Mouse (Mus musculus): ENCODE results near the gene Wdr20.
A peak's percentile ranks its signal among the peaks of the same experiment; 100 is the strongest.
"Not testable (repeated sequence)": the region's sequence is repeated elsewhere in the genome, so short reads cannot be mapped to it uniquely, and the experiment has no call there.

The Wdr20 gene

DNA sequence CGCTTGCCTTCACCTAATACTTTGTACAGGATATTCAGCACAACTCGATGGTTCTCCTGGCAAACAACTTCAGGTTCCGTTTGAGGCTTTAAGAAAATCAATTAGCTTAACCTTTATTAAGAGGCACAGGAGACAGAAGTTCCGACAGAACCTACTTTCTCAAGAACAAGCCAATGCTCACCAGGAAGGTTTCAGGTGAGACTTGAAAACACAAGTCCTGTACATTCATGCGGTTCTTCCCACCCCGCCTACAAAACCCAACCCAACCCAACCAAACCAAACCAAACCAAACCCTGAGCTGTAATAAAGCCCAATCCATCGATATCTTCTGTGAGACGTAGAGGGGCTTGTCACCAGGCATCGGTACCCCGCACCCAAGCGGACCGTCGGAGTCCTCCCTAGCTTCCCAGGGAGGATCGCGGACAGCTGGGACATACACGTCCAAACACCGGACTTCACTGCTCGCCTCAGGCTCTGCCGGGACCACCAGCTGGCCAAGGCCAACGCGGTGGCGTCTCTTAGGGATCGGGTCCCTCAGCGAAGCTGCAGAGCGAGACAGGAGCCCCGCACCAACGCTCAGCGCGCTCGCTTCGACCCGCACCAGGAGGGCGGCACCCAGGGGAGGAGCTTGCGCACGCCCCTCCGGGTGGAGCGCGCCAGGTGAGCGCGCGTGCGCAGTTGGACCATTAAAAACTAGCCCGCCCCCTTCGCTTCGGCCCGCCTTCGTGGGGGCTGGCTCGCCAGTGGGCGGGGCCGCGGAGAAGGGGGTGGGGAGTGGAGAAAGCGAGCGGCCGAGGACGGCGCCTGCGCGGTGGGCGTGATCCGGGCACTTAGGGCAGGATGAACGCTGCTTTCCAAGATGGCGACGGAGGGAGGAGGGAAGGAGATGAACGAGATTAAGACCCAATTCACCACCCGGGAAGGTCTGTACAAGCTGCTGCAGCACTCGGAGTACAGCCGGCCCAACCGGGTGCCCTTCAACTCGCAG is at the start of gene Wdr20:
Gene Wdr20 (plus strand): TSS at position 775 of the 988 bp plus-strand sequence.
- DNase-seq (ENCODE audit: low read depth): peak; percentile 93

DNA sequence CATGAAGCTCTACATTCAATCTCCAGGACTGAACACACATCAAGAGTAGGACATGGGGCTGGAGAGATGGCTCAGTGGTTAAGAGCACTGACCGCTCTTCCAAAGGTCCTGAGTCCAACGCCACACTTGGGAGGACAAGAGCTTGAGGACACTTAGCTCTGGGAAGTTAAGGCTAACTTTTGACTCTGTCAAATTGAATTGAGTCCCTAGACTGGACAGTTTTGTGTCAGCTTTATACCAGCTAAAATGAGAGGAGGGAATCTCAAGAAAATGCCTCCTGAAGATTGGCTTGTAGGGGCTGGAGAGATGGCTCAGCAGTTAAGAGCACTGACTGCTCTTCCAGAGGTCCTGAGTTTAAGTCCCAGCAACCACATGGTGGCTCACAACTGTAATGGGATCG is 48.8 kb upstream of the Wdr20 start:
- DNase-seq (ENCODE audit: low read depth): not testable (repeated sequence)

DNA sequence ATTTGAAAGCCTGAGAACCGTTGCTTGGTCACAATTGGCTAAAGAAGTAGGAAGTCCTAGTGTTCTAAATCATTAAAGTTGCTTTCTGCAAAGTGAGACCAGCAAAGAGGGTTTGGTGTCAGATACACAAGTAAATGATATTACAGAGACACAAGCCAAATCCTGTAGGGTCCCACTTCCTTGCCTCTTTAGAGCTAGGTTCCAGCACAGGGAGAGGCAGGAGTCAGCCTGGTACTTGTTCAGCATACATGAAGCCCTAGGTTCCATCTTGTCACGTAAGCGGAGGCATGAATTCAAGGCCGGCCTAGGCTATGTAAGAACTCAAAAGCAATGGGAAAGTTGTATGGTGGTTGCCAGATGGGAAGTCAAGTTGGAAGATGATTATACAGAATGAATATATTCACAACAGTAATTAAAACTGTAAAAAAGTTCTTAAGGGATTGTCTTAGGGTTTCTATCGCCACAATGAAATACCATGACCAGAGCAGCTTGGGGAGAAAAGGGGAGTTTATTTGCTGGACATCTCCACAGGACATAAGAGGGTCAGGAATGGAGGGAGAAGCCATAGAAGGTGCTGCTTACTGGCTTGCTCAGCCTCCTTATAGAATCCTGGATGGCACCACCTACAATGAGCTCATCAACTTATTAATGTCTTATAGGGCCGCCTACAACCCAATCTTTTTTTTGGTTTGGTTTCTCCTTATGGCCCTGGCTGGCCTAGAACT is 47.7 kb upstream of the Wdr20 start:
- no peak for DNase-seq (ENCODE audit: low read depth)

DNA sequence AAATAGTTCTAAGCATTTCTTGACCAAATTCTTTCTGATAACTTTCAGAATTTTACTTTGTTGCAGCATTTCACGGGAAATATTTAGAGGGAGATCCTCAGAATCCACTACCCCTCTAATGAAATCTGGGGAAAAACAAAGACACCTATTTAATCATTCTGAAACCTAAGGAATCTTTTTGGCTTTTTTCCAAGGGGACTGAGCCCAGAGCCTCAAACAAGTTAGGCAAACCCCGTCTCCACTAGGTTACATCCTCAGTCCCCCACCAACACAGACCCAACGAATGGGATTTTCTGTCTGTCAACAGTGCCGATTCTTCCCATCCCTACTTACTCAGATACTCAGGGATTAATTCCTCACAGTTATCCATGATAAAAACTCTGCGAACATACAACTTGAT is 44.4 kb upstream of the Wdr20 start:
- not testable (repeated sequence) for DNase-seq (ENCODE audit: low read depth)

DNA sequence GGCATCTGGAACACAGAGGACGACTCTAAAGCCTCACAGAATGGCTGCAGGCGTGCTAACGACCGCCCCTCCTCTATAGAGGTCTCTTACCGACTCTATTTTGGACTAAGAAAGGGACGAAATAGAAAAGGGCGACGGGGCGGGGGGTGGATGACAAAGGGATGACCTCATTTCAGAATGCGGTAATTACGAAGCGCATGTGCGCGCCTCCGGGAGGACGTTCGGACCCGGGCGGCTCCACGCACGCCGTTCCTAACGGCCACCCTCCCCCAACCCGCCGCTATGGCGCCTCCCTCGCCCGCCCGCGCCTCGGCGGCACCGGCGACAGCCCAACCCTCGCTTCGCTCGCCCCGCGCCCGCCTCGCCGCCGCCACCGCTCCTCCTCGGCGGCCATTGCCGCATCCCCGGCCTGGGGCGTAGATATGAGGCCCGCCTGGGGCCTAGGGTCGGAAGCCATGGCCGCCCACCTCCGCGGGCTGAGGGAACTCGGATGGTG is 42.0 kb upstream of the Wdr20 start:
- no peak for DNase-seq (ENCODE audit: low read depth)

DNA sequence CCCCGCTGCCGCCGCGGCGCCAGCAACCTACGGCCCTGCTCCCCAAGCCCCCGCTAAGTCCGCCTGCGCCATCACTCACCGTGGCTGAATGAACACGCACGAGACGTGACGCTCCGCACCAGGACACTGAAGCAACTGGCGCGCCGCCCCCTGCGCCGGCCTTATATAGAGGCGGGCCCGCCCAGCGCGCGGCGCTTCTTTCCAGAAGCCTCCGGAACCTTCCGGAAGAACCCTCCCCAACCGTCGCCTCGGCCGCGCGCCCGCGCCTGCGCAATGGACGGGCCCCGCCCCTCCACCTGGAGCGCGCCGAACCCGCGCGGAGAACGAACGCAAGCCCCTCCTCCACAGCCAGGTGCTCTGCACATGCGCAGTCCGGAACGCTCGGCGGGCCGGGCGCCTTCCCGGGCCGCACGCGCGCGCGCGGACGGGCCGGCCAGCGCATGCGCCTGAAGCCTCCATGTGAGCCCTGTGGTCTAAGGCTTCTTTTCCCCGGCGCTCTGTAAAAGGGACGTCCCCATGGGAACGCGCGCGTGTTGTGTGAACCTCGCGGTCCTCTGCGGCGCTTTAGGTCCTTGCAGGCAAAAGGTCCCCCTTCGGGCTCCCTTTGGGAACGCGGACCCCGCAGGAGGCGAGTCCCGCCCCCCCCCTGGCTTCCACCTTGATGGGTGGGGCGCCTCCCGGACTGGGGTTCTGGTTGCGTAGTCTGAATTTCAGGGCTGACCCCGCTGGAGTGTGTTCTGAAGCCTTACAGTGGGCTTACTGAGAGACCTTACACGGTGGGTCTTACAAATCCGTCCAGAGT is 41.4 kb upstream of the Wdr20 start:
- DNase-seq (ENCODE audit: low read depth): peak; percentile 88

DNA sequence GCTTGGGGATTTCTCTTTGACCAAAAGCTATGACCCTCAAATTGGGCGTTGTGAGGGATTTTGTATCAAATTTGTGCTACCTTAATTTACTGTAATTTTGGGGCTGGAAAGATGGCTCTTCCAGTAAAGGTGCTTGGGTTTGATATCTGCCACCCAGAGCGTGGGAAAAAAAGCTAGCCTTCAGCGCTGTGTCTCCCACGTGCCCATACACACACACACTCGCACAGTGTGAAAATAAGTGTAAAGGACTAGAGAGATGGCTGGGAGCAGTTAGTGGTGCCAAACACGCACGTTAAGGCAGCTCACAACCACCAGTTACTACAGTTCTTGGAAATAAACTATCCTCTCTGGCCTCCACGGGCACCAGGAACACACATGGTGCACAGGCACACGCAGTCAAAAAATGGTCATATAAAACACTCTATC is 40.8 kb upstream of the Wdr20 start:
- no peak for DNase-seq (ENCODE audit: low read depth)

DNA sequence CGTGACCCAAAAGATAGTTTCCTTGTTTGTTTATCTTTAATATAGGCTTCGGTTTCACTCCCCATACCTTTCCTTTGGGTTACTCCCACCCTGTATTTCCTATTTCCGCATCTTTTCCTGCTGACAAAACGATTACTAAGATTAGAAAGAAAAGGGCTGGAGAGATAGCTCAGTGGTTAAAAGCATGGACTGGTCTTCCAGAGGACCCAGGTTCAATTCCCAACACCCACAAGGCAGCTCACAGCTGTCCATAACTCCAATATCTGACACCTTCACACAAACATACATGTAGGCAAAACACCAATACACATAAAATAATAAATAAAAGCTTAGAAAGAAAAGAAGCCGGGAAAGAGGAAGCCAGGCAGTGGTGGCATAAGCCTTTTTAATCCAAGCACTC is 40.3 kb upstream of the Wdr20 start:
- no peak for DNase-seq (ENCODE audit: low read depth)

DNA sequence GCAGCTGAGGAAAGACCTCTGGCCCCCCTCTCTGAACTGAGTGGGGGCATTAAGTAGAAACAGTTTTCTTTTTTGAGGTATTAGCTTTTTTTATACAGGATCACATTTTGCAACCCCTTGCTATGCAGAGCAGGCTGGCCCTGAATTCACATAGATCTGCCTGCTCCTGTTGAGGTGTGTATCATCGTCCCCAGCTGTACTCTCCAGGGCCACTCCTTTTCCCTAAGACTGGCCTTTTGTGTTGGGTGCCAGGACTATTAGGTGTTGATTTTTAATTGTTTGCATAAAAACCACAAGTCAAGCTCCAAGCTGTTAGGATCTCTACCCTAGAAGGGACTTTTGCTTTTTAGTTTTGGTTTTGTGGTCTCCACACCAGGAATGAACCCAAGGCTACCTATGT is 39.7 kb upstream of the Wdr20 start:
- DNase-seq (ENCODE audit: low read depth): no peak

DNA sequence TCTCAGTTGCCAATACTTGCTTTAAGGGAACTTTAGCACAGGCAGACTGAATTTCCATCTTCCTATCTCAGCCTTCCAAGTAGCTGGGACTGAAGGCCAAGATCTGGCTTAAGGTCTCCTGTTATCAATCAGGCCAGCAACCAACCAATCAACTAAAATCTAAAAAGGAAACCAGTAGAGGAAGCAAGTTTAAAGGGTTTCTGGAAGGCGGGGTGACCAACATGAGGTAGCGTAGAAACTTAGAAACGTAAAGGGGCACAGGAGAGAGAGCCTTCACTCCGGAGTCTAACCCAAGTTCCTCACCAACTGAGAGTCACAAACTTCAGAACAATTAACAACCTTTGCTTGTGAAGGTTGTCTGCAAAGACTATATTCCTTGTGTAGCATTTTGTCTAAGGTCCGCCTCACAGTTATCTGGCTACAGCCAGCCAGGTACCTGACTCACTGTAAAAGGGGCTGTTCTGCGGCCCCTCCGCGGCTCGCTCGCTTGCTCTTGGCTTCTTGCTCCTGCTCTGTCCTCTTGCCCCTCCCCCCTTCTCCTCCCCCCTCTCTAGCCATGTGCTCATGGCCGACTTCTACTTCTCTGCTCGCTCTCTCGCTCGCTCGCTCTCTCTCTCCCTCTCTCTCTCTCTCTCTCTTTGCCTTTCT is 39.1 kb upstream of the Wdr20 start:
- no peak for DNase-seq (ENCODE audit: low read depth)

DNA sequence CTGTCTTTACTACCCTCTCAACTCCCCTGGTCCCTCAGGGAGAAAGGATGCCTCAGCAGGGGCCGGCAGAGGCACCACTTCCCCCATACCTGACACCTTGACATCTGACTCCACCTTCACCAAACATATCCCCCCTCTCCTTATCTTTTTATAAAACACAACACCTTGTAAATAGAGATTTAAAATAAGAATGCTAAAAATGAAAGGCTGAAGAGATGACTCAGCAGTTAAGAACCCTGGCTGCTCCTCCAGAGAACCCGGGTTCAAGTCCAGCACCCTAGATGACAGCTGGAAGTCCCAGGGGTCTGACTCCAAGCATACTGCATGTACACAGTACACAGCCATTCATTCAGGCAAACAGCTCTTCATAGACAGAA is 38.6 kb upstream of the Wdr20 start:
- DNase-seq (ENCODE audit: low read depth): no peak

DNA sequence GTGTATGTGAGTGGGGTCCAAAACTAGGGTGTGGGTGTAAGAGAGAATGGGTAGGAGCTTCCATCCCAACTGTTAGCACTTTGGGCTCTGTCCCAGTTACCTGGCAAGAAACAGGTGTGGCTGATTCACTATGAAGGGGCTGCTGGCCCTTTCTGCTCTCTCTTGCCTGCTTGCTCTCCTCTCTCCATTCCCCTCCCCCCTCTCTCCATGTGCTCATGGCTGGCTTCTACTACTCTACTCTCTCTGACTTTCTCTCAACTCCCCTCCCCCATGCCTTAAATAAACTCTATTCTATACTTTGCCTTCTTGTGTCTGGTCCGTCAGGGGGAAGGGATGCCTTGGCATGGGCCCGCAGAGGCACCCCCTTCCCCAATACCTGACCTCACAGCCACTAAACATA is 37.0 kb upstream of the Wdr20 start:
- DNase-seq (ENCODE audit: low read depth): no peak

DNA sequence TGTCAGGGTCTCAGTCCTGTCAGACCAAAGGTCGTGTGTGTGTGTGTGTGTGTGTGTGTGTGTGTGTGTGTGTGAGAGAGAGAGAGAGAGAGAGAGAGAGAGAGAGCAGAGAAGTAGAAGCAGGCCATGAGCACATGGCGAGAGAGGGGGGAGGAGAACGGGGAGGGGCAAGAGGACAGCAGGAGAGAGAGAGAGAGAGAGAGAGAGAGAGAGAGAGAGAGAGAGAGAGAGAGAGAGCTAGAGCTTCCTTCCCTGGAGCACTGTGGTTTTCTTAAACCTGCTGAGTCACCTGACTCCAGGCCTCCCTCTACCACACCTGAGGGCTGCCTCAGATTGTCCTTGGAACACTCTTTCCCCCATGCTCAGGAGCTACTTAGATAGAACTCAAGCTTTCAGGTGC is 36.4 kb upstream of the Wdr20 start:
- not testable (repeated sequence) for DNase-seq (ENCODE audit: low read depth)

DNA sequence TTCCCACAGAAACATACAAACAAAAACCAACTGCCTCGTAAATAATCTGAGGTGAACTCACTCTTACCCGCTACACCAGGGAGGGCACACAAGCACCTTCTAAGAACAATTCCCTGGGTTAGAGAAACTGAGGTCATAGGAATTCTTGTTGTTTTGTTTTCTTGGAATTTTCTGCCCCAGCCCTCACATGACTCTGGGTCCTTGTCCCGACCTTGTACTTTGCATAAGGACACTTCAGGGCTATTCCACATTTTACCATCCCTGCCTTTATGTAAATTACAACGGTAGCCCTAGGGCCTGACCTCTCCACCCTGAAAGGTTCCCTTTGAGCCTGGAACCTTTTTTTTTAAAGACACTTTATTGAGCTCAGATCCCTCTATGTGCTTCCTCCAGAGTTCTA is 35.2 kb upstream of the Wdr20 start, which contains the start of gene Hsp90aa1:
Gene Hsp90aa1 (minus strand): TSS at position 173 of the 400 bp plus-strand sequence.
- no peak for DNase-seq (ENCODE audit: low read depth)

DNA sequence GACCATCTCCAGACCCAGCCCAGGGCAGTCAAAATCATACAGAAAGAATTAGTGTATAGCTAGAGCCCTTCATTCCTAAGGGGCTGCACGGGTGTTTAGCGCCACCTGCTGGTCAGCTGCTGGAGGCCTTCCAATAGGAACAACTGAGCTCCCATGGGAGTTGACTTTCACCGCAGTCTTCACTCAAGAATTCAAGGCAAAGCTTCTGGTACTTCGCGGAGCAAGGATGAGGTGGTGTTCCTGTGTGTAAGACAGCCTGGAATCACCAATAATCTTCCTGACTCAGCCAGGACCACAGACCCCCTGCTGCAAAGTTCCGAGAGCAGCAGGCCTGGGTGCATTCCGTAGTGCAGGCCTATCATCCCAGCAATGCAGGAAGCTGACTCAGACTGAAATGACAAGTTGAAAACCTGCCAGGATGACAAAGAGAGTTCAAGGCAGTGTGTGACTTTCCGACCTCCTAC is 34.7 kb upstream of the Wdr20 start:
- no peak for DNase-seq (ENCODE audit: low read depth)

DNA sequence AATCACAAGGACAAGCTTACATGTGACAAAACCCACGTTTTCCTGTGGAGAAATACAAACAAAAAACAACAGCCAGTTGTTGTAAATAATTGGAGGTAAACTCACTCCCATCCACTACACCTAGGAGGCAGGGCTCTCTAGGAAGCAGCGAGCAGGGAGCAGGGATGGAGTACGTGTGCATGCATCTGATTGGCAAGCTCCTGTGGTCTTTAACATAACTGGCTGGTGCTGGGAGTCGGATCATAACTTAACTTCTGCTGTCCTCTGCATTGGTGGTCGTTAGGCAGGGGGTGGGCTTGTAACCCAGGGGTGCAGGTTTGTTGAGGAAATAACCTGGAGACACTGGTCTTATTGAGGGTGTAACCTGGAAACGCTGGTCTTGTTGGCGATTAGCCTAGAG is 34.1 kb upstream of the Wdr20 start:
- DNase-seq (ENCODE audit: low read depth): no peak

DNA sequence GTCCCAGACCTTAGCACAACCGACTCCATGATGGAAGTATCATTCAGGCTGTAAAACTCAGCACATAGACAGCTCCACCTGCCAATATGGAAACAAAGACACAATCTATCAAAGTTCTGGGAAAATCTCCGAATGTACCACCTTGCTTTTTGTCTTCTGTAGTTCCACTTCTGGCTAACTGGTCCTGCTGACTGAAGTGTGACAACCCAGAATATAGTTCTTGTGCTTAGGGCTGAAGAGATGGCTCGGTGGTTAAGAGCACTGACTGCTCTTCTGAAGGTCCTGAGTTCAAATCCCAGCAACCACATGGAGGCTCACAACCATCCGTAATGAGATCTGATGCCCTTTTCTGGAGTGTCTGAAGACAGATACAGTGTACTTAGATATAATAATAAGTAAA is 32.3 kb upstream of the Wdr20 start:
- not testable (repeated sequence) for DNase-seq (ENCODE audit: low read depth)

DNA sequence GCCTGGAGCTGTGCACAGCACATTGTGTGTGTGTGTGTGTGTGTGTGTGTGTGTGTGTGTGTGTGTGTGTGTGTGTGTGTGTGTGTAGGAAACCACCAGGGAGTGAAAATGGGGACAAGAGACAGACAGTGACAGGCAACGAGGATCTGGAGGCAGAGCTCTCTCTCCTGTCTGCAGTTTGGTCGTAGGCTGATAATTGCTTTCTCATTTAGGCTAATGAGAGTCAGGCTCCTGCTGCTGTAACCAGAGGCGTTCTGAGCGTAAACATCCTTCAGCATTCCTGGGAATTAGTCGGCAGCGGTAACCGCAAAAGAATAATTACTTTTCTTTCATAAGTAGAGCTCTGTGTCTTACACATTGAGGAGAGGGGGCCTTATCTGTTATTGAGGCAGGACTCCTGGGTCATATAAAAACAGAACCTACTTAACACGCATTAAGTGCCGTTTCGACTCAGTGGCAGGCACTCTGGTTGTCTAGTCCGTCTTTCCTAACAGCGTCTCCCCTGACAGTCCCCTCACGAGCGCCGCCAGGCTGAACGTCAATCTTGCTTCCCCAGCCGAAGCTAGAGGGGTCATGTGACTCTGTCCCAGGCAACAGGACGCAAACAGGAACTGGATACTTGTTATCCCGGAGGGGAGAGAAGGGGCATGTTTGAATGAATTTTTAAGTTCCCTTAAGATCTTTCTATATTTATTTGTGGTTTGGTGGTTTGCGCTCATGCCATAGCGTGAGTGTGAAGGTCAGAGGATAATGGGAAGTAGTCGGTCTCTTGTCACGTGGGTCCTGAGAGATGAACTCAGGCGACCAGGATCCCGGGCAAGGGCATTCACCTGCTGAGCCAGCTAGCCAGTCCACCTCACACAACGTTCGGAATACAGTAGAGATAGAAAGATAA is 31.2 kb upstream of the Wdr20 start:
- DNase-seq (ENCODE audit: low read depth): no peak

DNA sequence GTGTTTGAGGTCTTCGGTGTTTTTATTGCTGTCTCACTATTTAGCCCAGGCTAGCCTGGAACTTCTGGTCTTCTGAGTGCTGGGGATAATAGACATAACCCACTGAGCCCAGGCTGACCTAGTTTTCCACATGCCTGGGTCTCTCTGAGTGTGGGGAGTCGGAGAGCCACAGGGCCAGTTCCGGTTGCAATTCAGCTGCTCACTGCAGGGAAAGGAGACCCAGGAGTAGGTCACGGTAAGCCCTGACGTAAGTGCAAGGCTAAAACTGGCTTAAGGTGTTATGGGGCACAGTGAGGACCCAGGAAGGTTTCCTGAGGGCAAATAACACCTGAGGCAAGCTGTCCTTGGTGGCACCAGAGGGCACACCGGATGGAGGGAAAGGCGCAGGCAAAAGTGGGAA is 30.3 kb upstream of the Wdr20 start:
- no peak for DNase-seq (ENCODE audit: low read depth)

DNA sequence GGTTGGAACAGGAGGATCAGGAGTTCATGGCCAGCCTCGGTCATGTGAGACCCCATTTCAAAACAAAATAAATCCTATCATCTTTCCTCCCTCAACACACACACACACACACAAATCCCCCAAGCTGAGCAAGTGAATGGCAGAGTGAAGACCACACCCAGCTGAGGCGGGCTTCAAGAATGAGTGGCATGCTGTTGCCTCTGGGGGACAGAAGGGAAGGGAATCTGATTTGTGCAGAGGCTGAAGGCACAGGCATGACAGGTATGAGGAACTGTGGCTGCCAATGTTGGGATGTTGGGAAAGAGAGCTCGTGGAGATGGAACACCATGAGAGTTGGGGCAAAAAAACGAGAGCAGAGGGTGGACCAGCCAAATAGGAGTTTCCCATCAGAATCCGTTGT is 26.5 kb upstream of the Wdr20 start:
- no peak for DNase-seq (ENCODE audit: low read depth)

All from c-Kit-positive CD71-positive TER-119-negative erythroid progenitor cells, embryonic 14.5 days (primary cell).